Mouse (Mus musculus) layer of hippocampus, postnatal 14 days (tissue): Measurements from ENCODE around the gene Acbd3. TPM values are rescaled to one million over a fixed set of nuclear protein-coding genes. Genes with fewer than 3 reads are reported as not detected.

Source experiments
- DNase-seq, 2 experiments: peaks; one replicate each; pipeline ENCODE4 v3.0.0; 2021 to 2022; ENCODE audit warnings: low spot score in 2 of 2, mixed read lengths in 1 of 2
- long read RNA-seq, 2 experiments: library from polyadenylated mRNA; stranded (forward); transcript quantifications; one replicate each; pipeline ENCODE4 v2.0.0; 2021
- total RNA-seq, 2 experiments: library from RNA; stranded (reverse); gene quantifications; 2 replicates each; pipeline ENCODE4 v1.2.3; 2021

Gene Acbd3
- total RNA-seq = 10 to 100 TPM; 29.9 to 31.7 TPM
- long read RNA-seq, experiment 1, transcript Acbd3-201 (8 exons, 3,471 nt) = major isoform, 39 of 42 reads
- long read RNA-seq, experiment 1, partial matches to known transcripts = 0 of 42 reads
- long read RNA-seq, experiment 1, other reads (novel, unspliced or antisense) = 3 of 42 reads
- long read RNA-seq, experiment 2, transcript Acbd3-201 (8 exons, 3,471 nt) = major isoform, 40 of 44 reads
- long read RNA-seq, experiment 2, partial matches to known transcripts = 1 of 44 reads
- long read RNA-seq, experiment 2, other reads (novel, unspliced or antisense) = 3 of 44 reads

DNA sequence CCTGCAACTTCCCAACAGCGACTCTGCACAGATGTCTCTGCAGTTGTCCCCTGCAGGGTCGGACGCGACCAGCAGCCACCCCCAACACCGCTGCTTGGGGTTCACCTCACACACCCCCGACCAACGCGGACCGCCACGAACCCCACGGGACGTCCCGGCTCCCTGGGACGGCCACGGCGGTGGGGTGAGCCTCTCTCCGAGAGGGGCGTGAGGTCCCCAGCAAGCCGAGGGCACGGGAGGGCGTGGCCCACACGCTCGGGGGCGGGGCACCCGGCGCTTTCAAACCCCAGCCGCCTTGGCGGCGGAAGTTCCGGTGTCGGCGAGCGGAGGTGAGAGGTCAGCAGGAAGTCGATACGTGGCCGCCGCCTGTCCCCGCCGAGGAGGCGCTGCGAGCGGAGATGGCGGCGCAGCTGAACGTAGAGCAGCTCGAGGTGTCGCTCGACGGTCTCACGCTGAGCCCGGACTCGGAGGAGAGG lies at the start of gene Acbd3:
Acbd3 (plus strand) TSS at position 340 of the 476 bp plus-strand sequence.
- peak; percentile 84 to 89 for DNase-seq

DNA sequence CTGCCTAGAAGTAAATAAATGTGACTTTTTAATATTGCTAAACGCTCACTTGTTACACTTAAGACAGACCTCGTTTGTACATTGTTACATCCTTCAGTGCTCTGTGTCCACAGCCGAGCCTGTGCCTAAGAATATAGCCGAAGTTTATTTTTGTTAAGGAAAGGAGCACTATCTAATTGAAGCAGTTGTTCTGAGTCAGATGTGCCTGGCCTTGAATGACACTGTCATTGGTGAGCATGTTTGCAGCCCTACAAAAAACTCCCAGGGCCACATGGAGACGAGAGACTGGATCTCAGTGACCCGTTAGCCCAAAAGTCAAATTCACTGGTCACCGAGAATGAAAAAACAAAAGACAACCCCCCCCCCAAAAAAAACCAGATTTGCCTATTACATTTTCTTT lies 34.6 kb upstream of the Acbd3 start:
- DNase-seq = no peak

DNA sequence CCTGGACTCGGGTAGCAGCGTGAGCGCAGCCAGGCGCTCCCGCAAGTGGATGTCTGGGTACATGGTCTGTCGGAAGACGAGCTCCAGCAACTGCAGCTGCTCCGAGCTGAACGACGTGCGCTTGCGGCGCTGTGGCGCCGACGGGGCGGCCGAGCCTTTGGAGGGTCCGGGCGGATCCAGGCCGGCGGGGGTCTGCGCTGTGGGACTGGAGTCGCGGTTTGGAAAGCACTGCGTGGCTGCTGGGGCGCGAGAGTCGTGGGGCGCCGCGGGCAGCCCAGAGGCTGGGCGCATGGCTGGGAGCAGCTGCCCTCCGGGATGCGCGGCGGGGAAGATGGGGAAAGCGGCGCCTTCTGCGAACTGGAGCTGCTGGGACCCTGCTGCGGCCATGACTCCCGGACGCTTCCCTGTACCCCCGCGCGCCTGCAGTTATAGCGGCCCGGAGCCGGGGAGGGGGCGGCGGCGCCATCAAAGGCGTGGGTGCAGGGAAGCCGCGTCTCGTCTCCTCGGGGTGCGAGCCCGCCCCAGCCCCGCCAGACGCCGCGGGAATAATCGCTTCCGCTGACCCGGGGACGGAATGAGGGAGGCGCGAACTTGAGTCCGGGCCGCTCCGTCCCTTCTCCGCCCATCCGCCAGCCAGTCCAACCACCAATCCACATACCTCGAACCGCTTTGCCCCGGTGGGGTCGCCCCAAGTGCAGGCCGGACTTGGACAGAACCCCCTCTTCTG lies 29.1 kb upstream of the Acbd3 start, which contains the start of gene Mixl1:
Mixl1 (minus strand) TSS at position 409 of the 727 bp plus-strand sequence.
- DNase-seq = no peak

DNA sequence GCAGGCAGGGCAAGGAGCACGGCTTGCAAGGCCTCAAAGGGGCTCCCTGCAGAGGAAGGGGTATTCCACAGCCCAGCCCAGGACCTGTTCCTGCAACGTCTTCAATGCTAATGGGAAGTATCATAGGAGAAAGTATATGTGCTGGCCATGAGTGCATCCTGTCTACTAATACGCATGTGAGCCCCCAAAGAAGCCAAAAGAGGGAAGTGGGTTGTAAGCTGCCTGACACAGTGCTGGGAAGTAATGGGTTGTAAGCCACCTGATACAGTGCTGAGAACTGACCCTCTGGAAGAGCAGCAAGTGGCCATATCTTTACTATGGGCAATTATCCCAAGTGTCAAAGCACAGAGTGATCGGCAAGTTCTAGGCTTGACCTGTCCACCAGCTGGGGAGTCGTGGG lies 27.8 kb upstream of the Acbd3 start:
- no peak for DNase-seq

DNA sequence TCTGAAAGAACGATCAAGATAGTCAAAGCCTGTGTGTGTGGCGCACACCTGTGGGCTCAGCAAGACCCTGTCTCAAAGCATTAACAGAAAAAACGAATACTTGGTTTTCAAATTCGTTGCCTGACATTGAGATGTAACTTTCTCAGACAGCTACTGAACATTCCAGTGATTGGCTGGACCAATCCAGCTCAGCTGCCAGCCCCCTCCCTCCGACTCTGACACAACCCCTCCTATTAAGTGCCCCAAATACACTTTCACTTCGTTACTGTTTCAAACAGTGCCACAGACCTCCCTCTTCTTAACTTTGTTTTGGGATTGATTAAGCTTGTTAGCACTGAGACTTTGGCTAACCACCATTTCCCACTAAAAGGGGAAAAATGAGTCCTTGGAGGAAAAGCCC lies 22.4 kb upstream of the Acbd3 start:
- DNase-seq = no peak

DNA sequence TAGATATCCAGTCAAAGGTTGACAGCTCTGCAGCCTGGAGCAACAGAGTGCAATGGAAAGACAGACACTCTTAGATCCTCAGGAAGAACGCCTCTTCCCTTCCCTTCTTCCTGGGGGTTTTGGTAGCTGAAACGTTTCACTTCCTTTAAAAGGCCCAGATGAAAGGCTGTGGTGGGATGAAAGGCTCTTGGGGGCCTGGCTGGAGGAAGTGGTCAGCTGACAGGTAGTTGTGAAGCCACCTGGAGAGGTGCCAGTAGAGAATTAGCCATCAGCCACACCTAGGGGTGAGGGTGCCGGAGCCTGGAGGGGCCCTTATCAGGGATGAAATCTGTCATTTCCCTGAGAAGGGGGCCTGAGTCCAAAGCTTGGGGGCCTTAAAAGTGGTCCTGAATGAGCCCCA lies 18.5 kb upstream of the Acbd3 start:
- DNase-seq = no peak

DNA sequence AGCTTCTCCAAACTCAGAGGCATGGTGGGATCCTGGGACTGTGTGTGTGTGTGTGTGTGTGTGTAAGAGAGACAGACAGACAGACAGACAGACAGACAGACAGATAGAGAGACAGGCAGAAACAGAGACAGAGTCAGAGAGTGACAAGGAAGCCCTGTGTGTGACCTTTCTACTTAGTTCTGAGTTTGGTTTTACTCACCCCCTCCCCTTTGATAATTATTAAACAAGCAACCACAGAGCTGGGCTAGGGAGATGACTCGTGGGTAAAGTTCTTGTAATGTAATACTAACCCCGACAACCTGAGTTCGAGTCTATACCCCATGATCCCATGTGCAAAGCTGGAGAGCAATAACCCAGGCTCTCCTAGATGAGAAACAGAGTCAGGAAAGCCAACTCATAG lies 18.0 kb upstream of the Acbd3 start:
- DNase-seq = no peak

DNA sequence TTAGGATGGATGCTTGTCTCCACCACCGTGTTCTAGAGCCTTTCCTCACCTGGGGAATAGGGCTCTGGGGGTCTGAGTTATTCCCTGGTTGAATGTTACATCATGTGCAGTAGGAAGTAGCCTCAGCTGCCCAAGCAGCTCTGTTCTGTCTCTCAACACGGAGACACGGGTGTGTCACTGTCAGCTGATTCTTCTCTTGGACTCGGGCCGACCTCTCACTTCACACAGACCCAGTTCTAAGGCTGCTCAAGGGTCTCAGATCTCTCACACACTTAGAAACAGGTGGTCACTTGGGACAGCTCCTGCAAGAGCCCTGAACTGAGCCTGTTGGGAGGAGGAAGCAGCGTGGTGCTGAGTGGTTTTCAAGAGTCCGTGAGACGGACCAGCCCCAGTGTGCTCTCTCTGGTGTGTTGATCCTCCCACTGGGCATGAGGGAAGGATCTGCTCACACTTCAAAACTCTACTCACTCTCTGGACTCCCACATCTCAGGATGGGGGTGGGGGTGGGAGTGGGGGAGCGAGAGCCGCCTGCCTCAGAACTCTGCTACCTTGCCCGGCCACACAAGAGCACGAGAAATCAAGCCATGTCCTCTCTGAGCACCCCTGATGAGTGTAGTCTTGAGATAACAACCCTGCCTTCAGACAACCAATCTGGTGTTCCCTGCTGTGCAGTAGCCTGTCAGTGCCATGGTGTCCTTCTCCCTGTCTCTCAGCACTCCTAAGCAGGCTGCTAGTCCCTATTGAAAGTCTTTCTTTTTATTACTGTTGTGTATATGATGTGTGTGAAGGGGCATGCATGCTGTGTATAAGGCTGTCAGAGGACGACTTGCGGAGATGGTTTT lies 16.7 kb upstream of the Acbd3 start:
- no peak for DNase-seq

DNA sequence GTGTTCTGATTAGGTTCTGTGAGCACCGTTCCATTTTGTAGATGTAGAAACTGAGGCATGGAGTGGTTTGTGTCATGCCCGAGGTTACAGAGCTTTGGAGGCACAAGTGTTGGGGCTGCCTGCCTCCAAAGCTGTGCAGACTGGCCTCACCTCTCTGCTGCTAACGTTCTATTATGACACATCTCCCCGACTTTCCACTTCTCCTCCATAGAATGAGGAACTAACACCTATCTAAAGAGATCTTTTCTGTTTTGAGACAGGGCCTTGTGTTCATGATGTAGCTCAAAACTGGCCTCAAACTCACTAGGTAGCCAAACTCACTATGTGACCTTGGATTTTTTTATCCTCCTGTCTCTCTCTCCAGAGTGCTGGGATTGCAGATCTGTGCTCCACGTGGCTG lies 7.1 kb upstream of the Acbd3 start:
- no peak for DNase-seq

DNA sequence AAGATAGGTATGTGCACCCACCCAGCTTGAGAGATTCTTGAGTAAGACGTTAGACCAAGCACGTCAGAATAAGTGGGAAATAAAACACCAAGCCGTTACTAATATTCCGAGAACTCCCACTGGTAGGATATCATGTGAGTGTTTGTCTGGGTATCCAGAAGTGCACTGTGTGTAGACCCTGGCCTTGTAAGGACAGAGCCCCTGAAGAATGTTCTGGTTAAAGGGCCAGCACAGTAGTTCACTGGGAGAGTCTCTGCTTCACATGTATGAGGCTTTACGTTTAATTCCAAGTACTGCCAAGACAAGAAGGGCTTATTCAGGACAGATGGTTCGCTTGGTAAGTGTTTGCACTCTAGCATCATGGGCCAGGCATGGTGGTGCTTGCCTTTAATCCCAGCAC lies 6.4 kb upstream of the Acbd3 start:
- DNase-seq = no peak

DNA sequence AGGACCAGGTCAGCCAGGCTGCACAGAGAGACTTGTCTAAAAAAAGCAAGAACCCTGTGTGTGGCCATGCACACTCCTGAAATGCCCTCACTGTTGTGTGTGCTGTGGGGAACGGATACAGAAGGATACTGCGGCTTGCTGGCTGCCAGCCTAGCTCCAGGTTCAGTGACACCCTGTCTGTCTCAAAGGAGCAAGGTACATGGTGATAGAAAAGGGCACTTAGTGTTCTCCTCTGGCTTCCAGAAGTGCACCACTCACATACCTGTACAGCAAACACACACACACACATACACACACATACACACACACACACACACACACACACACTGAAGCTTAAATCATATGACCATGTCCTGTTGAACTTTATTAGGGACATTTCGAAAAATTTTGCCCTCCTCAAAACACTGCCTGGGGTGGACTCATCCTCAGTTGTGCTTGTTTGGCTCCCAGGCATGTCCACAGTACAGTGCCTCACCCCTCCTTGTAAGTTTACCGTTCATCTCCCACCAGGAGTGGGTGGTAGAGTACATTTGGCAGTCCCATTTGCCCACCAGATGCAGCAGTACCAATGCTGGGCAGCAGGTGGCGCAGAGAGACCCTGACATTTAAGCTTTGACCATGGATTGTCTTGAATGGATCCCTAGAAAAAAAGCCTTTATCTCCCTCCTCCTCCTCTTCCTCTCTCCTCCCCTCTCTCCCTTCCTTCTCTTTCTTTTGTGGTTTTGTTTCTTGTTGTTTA lies 5.7 kb upstream of the Acbd3 start:
- DNase-seq = peak; percentile 74 to 79

DNA sequence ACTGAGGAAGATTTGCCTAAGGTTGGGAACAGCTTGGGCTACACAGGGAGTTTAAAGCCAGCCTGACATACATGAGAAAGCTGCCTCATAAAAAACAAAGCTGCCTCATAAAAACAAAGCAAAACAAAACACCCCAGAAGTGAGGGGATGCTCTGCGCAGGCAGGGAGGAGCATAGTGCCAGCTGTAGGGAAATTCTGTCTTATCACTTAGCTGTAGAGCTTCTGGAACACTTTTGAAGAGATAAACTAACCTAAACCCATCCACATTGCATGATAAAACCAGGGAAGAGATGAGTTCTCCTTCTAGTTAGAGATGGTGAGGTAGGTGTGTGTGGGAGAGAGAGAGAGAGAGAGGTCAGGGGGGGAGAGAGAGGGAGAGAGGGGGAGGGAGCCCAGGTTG lies 3.2 kb upstream of the Acbd3 start:
- DNase-seq = no peak

DNA sequence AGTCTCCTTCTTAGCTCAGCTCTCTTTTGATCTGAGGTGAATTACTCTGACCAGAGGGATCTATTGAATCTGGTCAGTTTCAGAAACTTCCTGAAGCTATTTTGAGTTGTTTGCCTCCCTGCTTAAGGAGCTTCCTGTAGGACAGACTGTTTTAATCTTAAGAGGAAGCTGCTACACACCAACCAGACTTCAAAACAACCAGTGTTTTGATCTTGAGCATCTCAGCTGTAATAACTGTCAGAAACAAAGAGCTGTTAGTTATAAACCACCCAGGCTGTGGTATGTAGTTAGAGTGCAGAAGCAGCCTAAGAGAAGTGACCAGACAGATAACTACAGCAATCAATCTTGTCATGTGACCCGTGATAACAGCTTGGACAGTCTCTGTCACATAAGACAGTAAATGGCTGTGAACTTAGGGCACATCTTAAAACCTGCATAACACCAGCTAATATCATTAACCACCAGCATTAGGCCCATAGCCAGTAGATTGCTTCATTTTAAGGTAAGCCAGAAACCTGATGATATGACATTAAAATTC lies 2.1 kb upstream of the Acbd3 start:
- DNase-seq = no peak

DNA sequence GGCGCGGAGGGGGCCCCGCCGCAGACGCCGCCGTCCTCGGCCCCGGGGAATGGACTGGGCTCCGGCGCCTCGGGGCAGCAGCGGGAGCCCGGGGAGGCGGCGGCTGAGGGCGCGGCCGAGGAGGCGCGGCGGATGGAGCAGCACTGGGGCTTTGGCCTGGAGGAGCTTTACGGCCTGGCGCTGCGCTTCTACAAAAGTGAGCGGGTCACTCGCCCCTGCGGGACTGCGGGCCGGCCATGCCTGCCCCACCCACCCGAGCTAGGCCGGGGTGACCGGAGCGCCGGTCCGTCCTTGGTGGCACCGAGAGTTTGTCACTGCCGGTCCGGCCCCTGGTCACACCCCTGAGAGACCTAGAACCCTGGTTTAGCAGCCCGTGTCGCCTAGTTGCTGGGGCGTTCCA lies 340 bp downstream of the Acbd3 start:
- DNase-seq = no peak

DNA sequence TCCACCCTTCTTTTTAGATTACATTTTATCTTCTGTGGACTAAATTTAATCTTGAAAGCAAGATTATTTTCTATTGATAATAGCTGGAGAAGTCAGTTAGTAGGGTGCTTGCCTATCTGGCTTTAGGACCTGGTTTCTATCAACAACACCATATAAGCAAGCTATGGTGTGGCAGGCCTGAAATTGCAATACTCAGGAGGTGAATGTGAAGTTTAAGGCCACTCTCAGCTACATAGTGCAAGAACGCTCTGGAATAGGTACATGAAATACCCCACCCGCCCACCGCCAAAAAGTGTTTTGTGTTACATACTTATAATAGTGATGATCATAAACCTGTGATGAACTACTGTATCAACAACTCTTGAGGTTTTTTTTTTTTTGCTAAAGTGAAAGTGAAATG lies 3.4 kb downstream of the Acbd3 start:
- no peak for DNase-seq

DNA sequence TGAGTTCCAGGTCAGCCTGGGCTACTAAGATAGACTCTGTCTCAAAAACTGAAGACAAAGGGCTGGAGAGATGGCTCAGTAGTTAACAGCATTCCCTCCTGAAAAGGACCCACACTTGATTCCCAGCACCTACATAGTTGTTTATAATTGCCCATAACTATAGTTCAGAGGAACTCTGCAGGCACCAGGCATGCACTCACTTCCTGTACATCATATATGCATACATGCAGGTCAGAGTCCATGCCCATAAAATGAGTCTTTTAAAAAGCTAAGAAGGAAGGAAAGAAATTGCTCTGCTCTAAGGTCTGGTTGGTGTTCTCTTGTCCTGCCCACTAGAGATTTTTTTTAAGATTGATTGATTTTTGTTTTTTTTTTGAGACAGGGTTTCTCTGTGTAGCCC lies 22.0 kb downstream of the Acbd3 start:
- no peak for DNase-seq

DNA sequence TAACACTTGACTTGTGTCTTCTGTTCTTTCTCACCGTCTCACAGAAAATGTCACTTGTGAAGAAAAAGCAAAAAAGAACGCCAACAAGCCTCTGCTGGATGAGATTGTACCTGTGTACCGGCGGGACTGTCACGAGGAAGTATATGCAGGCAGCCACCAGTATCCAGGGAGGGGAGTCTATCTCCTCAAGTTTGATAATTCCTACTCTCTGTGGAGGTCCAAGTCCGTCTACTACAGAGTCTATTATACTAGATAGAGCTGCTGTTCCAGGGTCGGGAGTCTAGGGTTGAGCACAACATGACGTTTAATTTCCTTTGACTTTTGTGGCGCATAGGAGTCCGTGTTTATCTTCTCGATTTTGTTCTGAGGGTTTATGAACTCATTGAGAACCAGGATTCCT lies 26.3 kb downstream of the Acbd3 start:
- DNase-seq = no peak

DNA sequence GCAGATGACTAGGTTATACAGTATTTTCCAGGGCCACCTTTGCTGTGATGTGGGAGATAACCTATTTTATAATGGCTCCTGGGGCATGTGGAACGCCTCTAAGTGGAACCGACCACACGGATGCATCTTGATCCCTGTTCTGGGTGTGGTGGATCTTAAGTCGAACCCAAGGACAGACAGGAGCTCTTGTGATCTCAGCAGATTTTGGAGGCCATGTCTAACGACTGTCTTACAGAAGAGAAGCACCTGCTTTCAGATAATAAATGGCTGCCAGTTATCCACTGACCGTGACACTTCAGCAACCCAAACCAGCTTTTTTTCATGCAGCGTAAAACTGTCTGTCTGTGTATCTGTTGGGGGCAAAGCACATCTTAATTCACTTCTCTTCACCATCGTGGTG lies 28.5 kb downstream of the Acbd3 start:
- no peak for DNase-seq

DNA sequence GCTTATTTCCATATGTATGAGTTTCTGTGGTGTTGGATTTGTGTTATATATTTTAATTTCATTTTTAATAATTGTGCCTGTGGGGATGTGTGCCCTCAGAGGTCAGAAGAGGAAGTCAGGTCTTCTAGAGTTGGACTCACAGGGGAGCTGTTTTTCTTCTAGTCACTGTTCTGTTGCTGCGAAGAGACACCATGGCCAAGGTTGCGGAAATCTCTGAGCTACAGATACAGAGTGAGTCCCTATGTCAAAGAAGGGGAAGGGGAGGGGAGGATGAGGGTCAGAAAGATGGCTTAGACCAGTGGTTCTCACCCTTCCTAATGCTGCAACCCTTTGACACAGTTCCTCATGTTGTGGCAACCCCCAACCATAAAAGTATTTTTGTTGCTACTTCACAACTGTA lies 30.9 kb downstream of the Acbd3 start:
- DNase-seq = no peak

DNA sequence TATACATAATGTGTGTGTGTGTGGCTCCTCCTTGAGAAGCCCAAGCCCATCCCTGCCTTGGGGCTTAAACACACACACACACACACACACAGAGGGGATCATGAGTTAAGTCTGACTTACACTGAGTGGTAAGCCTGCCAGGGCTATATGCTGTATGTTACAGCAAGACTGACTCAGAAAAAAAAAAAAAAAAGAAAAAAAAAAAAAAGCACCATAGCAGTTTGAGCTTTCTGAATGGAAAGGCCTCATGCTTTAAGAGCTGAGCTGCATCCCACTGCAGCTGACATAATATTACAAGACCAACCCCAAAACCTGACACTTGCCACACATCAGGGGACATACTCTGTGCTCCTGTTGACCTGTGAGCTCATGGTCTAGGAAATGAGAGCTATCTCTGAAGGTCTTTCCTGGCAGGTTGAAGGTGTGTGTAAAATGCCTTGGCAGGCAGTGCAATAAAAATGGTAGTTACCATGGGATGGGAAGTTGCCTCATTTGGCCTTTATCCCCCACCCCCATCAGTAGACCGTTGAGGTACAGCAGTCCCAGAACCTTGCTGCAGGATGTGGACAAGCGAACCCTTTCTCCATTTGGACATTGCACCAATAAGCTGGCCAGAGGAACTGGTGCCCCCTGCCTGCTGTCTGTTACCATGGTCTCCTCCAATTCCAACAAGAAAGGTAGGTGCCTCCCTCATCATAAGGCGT lies 31.6 kb downstream of the Acbd3 start:
- no peak for DNase-seq
